Mouse (Mus musculus) thymus, postnatal 14 days (tissue): ENCODE results near the gene Ift81.

ENCODE experiments used
- DNase-seq: peaks from one replicate; pipeline ENCODE4 v3.0.0; 2021

Gene Ift81

GRCm38 (mm10) chr5:122512011-122512410 lies 102.3 kb downstream of the Ift81 start:
- DNase-seq, result no peak

GRCm38 (mm10) chr5:122511405-122511804 lies 102.9 kb downstream of the Ift81 start:
- DNase-seq, result peak; percentile 25

GRCm38 (mm10) chr5:122510651-122511157 lies 103.6 kb downstream of the Ift81 start:
- DNase-seq, result no peak

- DNase-seq, result no peak
These were observed 104.7 kb downstream of the Ift81 start for GRCm38 (mm10) chr5:122509608-122510007.

GRCm38 (mm10) chr5:122508861-122509306 lies 105.4 kb downstream of the Ift81 start:
- no peak for DNase-seq

- no peak for DNase-seq
These were observed 106.9 kb downstream of the Ift81 start for GRCm38 (mm10) chr5:122507396-122507795.

GRCm38 (mm10) chr5:122506462-122506861 lies 107.9 kb downstream of the Ift81 start:
- DNase-seq, result no peak

- DNase-seq, result no peak
These were observed 108.8 kb downstream of the Ift81 start for GRCm38 (mm10) chr5:122505554-122505953.

- DNase-seq, result no peak
These were observed 110.6 kb downstream of the Ift81 start for GRCm38 (mm10) chr5:122503760-122504119.

- no peak for DNase-seq
These were observed 111.1 kb downstream of the Ift81 start for GRCm38 (mm10) chr5:122503015-122503759.

- peak; percentile 95 for DNase-seq
These were observed 112.0 kb downstream of the Ift81 start, which contains the start of gene Atp2a2 for GRCm38 (mm10) chr5:122502077-122502941. Gene Atp2a2, minus strand, starts transcription at chr5:122502225.

GRCm38 (mm10) chr5:122501101-122502076 lies 112.9 kb downstream of the Ift81 start:
- DNase-seq, result no peak

- no peak for DNase-seq
These were observed 113.8 kb downstream of the Ift81 start for GRCm38 (mm10) chr5:122500563-122500962.
